Comparison of ENCODE assay signal across 9 mouse cellular contexts in the genomic region with DNA sequence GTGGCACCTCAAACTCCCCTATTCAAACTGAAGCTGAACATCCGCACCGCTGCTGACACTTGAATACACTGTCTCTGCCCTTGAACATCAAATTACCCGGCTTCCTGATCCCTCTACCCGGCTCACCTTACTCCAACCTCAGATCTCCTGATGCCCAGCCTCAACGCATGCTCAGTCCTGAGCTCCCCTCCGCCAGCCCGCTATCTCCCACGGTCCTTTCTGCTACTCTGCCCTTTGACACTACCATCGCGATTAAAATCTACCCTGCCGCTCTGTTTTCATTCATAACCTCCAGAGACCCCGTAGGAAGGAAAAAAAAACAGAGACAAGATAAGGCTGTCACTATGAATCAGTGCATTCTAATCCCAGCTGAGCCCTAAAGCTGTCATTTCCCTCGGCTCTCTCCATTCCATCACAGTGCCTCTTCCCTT. TPM values are rescaled to one million over a fixed set of nuclear protein-coding genes. Genes with fewer than 3 reads are reported as not detected.
DNase-seq lines count a peak whose midpoint lies in the region; ATAC-seq and TF ChIP-seq lines count a peak whose summit lies in the region.
"Had no signal": no experiment of that assay in that cellular context is flagged by ENCODE, and none has a peak within 500 bp of the region (broad histone marks: within the 10 kb centered on the region; RNA-seq: fewer than 3 reads in every experiment).

No protein-coding gene starts in this region.

- H3K27ac ChIP-seq in limb, embryonic 11.5 days (replicated peaks; ENCODE audit: low read depth, low read length), result 0 out of 2 replicates have a peak overlapping the region, but pooled peaks have one; percentile 38
- H3K27ac ChIP-seq in limb, embryonic 10.5 days, result no peak overlapping the region
- no peak overlapping the region for H3K27ac ChIP-seq in limb, embryonic 12.5 days
- peak overlapping the region; percentile 82 for H3K27ac ChIP-seq in small intestine, adult 2 months (ENCODE audit: insufficient read depth, low read depth, low read length)
- H3K27ac ChIP-seq: liver, embryonic 13.5 days had no signal

- 32% methylated on average over 13 of the region's 13 CpGs for WGBS in limb, embryonic 11.5 days
- WGBS in limb, embryonic 10.5 days, result 32% methylated on average over 13 of the region's 13 CpGs
- WGBS in limb, embryonic 12.5 days, result 27% methylated on average over 13 of the region's 13 CpGs
- WGBS in small intestine, adult 2 months, result 22% methylated on average over 13 of the region's 13 CpGs

- no peak overlapping the region; the same call in 1 of the 2 replicates for H3K4me2 ChIP-seq in limb, embryonic 11.5 days (ENCODE audit: low read depth, severe bottlenecking)
- peak overlapping the region; percentile 20 for H3K4me2 ChIP-seq in limb, embryonic 12.5 days
- H3K4me2 ChIP-seq: liver, embryonic 13.5 days had no signal

- H3K9me3 ChIP-seq in limb, embryonic 11.5 days (ENCODE audit: control insufficient read depth, low read length), result no peaks in the 10 kb centered on the region
- no peaks in the 10 kb centered on the region for H3K9me3 ChIP-seq in limb, embryonic 10.5 days (replicated peaks)
- H3K9me3 ChIP-seq in limb, embryonic 12.5 days, result no peaks in the 10 kb centered on the region
- H3K9me3 ChIP-seq: liver, embryonic 13.5 days had no signal

- H3K27me3 ChIP-seq in limb, embryonic 11.5 days (ENCODE audit: control insufficient read depth, insufficient read depth, low read length), result no peaks in the 10 kb centered on the region
- no peaks in the 10 kb centered on the region for H3K27me3 ChIP-seq in limb, embryonic 10.5 days (ENCODE audit: low read depth, poor library complexity, severe bottlenecking)
- no peaks in the 10 kb centered on the region for H3K27me3 ChIP-seq in limb, embryonic 12.5 days
- H3K27me3 ChIP-seq in small intestine, adult 2 months (ENCODE audit: control insufficient read depth, insufficient read depth, low read length), result no peaks in the 10 kb centered on the region
- H3K27me3 ChIP-seq: liver, embryonic 13.5 days had no signal

- TF ChIP-seq POLR2A in small intestine, adult 2 months (IDR thresholded peaks at IDR 0.05; ENCODE audit: low read depth, low read length), result no peak

- no peak for TF ChIP-seq CTCF in small intestine, adult 2 months (IDR thresholded peaks at IDR 0.05; ENCODE audit: extremely low read depth, insufficient read length, insufficient replicate concordance, low read depth, low read length)

- ATAC-seq in limb, embryonic 11.5 days (ENCODE audit: insufficient number of reproducible peaks, low FRiP score, low TSS enrichment, low read depth), result no peak
- ATAC-seq in limb, embryonic 12.5 days (ENCODE audit: insufficient number of reproducible peaks, insufficient read depth, low FRiP score, low TSS enrichment, low read depth), result no peak

- DNase-seq in embryo, embryonic 10 days (ENCODE audit: low spot score), result peak; percentile 65
- DNase-seq in embryo, embryonic 9.5 days (ENCODE audit: extremely low spot score), result no peak
- DNase-seq in limb, embryonic 11.5 days (ENCODE audit: low spot score), result peak; percentile 21
- DNase-seq in limb, embryonic 10.5 days (ENCODE audit: low spot score), result no peak
- DNase-seq in testis, postnatal 10 days (ENCODE audit: low spot score), result no peak
- no peak for DNase-seq in gastrocnemius, postnatal 4 days (ENCODE audit: low spot score in 2 of 2)
- DNase-seq: liver, embryonic 13.5 days had no signal

- peaks cover 3% of the 10 kb centered on the region; the same call in 1 of the 2 replicates for H3K36me3 ChIP-seq in limb, embryonic 11.5 days (ENCODE audit: control insufficient read depth, insufficient read depth, low read length)
- H3K36me3 ChIP-seq in limb, embryonic 10.5 days, result peaks cover 52% of the 10 kb centered on the region
- peaks cover 21% of the 10 kb centered on the region for H3K36me3 ChIP-seq in limb, embryonic 12.5 days
- 0 out of 2 replicates have a peak, but pooled peaks cover 4% of the 10 kb centered on the region for H3K36me3 ChIP-seq in small intestine, adult 2 months (ENCODE audit: control insufficient read depth, insufficient read depth, low read length)
- H3K36me3 ChIP-seq: liver, embryonic 13.5 days had no signal

- H3K9ac ChIP-seq in limb, embryonic 11.5 days (ENCODE audit: low read length), result no peak overlapping the region
- H3K9ac ChIP-seq in limb, embryonic 12.5 days (replicated peaks), result no peak overlapping the region
- H3K9ac ChIP-seq: liver, embryonic 13.5 days had no signal

- no peak overlapping the region for H3K4me3 ChIP-seq in limb, embryonic 11.5 days (ENCODE audit: low read depth, low read length)
- H3K4me3 ChIP-seq in limb, embryonic 10.5 days, result no peak overlapping the region
- no peak overlapping the region for H3K4me3 ChIP-seq in limb, embryonic 12.5 days (replicated peaks)
- H3K4me3 ChIP-seq in small intestine, adult 2 months (ENCODE audit: low read depth, low read length), result peak overlapping the region; percentile 6; the same call in 1 of the 2 replicates
- H3K4me3 ChIP-seq: liver, embryonic 13.5 days had no signal

- peaks cover 34% of the 10 kb centered on the region for H3K4me1 ChIP-seq in limb, embryonic 11.5 days (ENCODE audit: control insufficient read depth, insufficient read depth, low read length)
- peaks cover 79% of the 10 kb centered on the region for H3K4me1 ChIP-seq in limb, embryonic 10.5 days
- H3K4me1 ChIP-seq in limb, embryonic 12.5 days (replicated peaks), result peaks cover 72% of the 10 kb centered on the region
- H3K4me1 ChIP-seq in small intestine, adult 2 months (ENCODE audit: control insufficient read depth, insufficient read depth, insufficient read length, low read length), result peaks cover 26% of the 10 kb centered on the region
- H3K4me1 ChIP-seq: liver, embryonic 13.5 days had no signal

RNA-seq across cellular contexts. Expression of a gene that starts 19.5 kb away (rescaled TPM):
- polyA plus RNA-seq in limb, embryonic 11.5 days (2014; fragmentation: Nextera tagmentation; extraction: Ambion mirVana), result 256 and 263 TPM in 2 replicates
- polyA plus RNA-seq in limb, embryonic 10.5 days (2016; fragmentation: Nextera tagmentation; extraction: Ambion mirVana), result 197 and 253 TPM in 2 replicates
- 247 and 253 TPM in 2 replicates for polyA plus RNA-seq in limb, embryonic 12.5 days (2016; fragmentation: Nextera tagmentation; extraction: Ambion mirVana)
- polyA plus RNA-seq in small intestine, adult 2 months (2012; rRNA removed), result 32.1 and 47.0 TPM in 2 replicates
- 10 to 100 TPM; 71.7 to 74.5 TPM for total RNA-seq in gastrocnemius, postnatal 4 days (2021)

Comparison
In these comparisons a context has a peak if more than half of its experiments do, and no peak if none do; other contexts are left out.
1. DNase-seq: peak in embryo, embryonic 10 days (single experiment) and limb, embryonic 11.5 days (single experiment); none in embryo, embryonic 9.5 days (single experiment), limb, embryonic 10.5 days (single experiment), testis, postnatal 10 days (single experiment) and gastrocnemius, postnatal 4 days (0 of 2).
2. H3K27ac ChIP-seq: peak in limb, embryonic 11.5 days (single experiment) and small intestine, adult 2 months (single experiment); none in limb, embryonic 10.5 days (single experiment) and limb, embryonic 12.5 days (single experiment).